Mouse (Mus musculus): Measurements from ENCODE around the gene Polr3g. TPM values are rescaled to one million over a fixed set of nuclear protein-coding genes. Genes with fewer than 3 reads are reported as not detected.
A peak's percentile ranks its signal among the peaks of the same experiment; 100 is the strongest.

The Polr3g gene
- polyA plus RNA-seq, 1 experiment, result not detected

- Histone ChIP-seq H3K27ac (ENCODE audit: insufficient read depth, low read depth, low read length) (no peak overlapping the region), H3K4me1 (ENCODE audit: control insufficient read depth, insufficient read depth, low read length) (peaks cover 3% of the 10 kb centered on the region; the same call in 1 of the 2 replicates), H3K4me3 (ENCODE audit: insufficient read depth, low read depth, low read length) (no peak overlapping the region)
- TF ChIP-seq POLR2A (IDR thresholded peaks at IDR 0.05; ENCODE audit: insufficient read depth, low read depth, low read length), result no peak
- TF ChIP-seq CTCF (IDR thresholded peaks at IDR 0.05; ENCODE audit: insufficient read depth, low read depth, low read length), result no peak
- 62% methylated on average over 7 of the region's 7 CpGs for WGBS
Observed at GRCm38 (mm10) chr13:81703148-81703547, 7.7 kb downstream of the Polr3g start.

DNA sequence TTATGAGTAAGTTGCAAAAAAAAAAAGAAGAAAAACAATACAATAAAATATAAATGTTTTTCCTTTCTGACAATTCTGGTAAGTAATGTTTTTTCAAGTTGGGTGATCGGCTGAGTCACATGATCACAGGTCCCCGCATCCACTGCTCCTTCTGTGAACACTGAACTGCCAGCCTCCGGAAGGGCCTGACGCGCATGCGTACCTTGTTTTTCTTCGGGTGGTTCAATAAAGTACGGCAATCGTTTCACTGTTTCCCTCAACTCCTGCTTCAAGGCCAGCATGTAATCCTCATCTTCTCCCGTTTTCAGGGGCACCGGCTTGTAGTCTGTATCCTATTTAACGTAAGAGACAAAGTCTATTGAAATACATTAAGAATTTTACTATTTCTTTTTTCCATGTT is 16.4 kb downstream of the Polr3g start:
- no peak overlapping the region for H3K27ac ChIP-seq (ENCODE audit: insufficient read depth, low read depth, low read length)
- H3K4me1 ChIP-seq (ENCODE audit: control insufficient read depth, insufficient read depth, low read length), result peaks cover 3% of the 10 kb centered on the region
- TF ChIP-seq POLR2A (IDR thresholded peaks at IDR 0.05; ENCODE audit: insufficient read depth, low read depth, low read length) (no peak), CTCF (IDR thresholded peaks at IDR 0.05; ENCODE audit: insufficient read depth, low read depth, low read length) (no peak)
- 96% methylated on average over 12 of the region's 12 CpGs for WGBS
- H3K4me3 ChIP-seq (ENCODE audit: insufficient read depth, low read depth, low read length), result no peak overlapping the region

GRCm38 (mm10) chr13:81691606-81692005 is 19.2 kb downstream of the Polr3g start:
- WGBS, result 39% methylated on average over 9 of the region's 9 CpGs
- Histone ChIP-seq H3K27ac (ENCODE audit: insufficient read depth, low read depth, low read length) (peak overlapping the region; percentile 44; the same call in 1 of the 2 replicates), H3K4me3 (ENCODE audit: insufficient read depth, low read depth, low read length) (no peak overlapping the region), H3K4me1 (ENCODE audit: control insufficient read depth, insufficient read depth, low read length) (peaks cover 3% of the 10 kb centered on the region)
- TF ChIP-seq CTCF (IDR thresholded peaks at IDR 0.05; ENCODE audit: insufficient read depth, low read depth, low read length), result no peak
- TF ChIP-seq POLR2A (IDR thresholded peaks at IDR 0.05; ENCODE audit: insufficient read depth, low read depth, low read length), result no peak

DNA sequence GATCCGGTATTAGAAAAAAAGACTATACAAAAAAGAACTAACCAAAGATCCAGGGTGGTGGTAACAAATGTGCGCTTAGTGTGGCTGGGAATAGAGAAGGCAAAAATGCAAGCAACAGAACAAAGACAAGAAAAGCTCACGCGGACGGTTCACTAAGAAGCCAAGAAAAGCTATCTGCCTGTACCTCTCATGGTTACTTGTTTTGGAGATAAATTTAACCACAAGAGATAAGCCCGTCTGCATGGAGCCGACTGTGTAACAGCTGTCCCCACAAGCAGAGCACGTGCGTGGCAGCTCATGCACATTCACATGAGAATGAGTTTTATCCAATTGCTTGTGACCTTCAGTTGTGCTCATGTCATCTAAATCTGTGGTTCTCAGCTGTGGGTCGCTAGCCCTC is 20.3 kb downstream of the Polr3g start:
- no peak overlapping the region for H3K4me3 ChIP-seq (ENCODE audit: insufficient read depth, low read depth, low read length)
- no peak overlapping the region for H3K27ac ChIP-seq (ENCODE audit: insufficient read depth, low read depth, low read length)
- TF ChIP-seq CTCF (IDR thresholded peaks at IDR 0.05; ENCODE audit: insufficient read depth, low read depth, low read length) (no peak), POLR2A (IDR thresholded peaks at IDR 0.05; ENCODE audit: insufficient read depth, low read depth, low read length) (no peak)
- WGBS, result 79% methylated on average over 10 of the region's 10 CpGs
- peaks cover 5% of the 10 kb centered on the region for H3K4me1 ChIP-seq (ENCODE audit: control insufficient read depth, insufficient read depth, low read length)

DNA sequence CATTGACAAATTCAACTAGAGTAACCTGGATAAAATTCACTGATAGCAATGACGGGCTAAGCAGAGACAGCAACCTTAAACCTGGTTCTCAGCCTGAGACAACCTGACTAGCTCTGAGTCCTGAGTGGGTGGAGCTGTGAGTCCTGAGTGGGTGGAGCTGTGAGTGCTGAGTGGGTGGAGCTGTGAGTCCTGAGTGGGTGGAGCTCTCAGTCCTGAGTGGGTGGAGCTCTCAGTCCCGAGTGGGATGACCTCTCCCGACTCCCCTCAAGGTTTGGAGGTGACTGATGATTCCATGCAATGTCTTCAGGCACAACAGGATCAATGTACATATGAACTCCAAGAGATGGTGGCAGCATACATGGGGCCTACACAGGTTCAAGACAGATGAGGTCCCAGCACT is 21.2 kb downstream of the Polr3g start:
- H3K27ac ChIP-seq (ENCODE audit: insufficient read depth, low read depth, low read length), result no peak overlapping the region
- TF ChIP-seq CTCF (IDR thresholded peaks at IDR 0.05; ENCODE audit: insufficient read depth, low read depth, low read length) (no peak), POLR2A (IDR thresholded peaks at IDR 0.05; ENCODE audit: insufficient read depth, low read depth, low read length) (no peak)
- peaks cover 5% of the 10 kb centered on the region for H3K4me1 ChIP-seq (ENCODE audit: control insufficient read depth, insufficient read depth, low read length)
- H3K4me3 ChIP-seq (ENCODE audit: insufficient read depth, low read depth, low read length), result no peak overlapping the region
- WGBS, result 90% methylated on average over 3 of the region's 3 CpGs

DNA sequence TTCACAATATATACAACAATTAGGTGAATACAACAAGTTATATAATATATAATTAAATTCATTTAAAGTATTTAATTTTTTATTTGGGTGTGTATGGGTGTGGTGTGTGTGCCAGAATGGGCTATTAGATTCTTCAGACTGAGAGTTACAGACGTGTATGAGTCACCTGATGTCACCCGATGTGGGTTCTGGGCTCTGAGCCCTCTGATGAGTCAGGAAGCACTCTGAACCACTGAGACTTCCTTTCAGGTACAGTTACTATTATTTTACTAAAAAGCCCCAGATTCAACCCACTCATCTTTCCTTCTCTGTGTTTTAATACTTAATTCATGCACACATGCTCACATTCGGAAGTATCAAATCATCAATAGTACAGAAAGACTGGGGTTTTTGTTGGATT is 25.9 kb downstream of the Polr3g start:
- Histone ChIP-seq H3K4me3 (ENCODE audit: insufficient read depth, low read depth, low read length) (no peak overlapping the region), H3K27ac (ENCODE audit: insufficient read depth, low read depth, low read length) (no peak overlapping the region), H3K4me1 (ENCODE audit: control insufficient read depth, insufficient read depth, low read length) (peaks cover 8% of the 10 kb centered on the region; the same call in 1 of the 2 replicates)
- WGBS, result 67% methylated on average over 3 of the region's 3 CpGs
- TF ChIP-seq CTCF (IDR thresholded peaks at IDR 0.05; ENCODE audit: insufficient read depth, low read depth, low read length) (no peak), POLR2A (IDR thresholded peaks at IDR 0.05; ENCODE audit: insufficient read depth, low read depth, low read length) (no peak)

- Histone ChIP-seq H3K4me1 (ENCODE audit: control insufficient read depth, insufficient read depth, low read length) (peaks cover 8% of the 10 kb centered on the region; the same call in 1 of the 2 replicates), H3K27ac (ENCODE audit: insufficient read depth, low read depth, low read length) (no peak overlapping the region; the same call in 1 of the 2 replicates), H3K4me3 (ENCODE audit: insufficient read depth, low read depth, low read length) (no peak overlapping the region)
- 80% methylated on average over 5 of the region's 5 CpGs for WGBS
- TF ChIP-seq POLR2A (IDR thresholded peaks at IDR 0.05; ENCODE audit: insufficient read depth, low read depth, low read length), result no peak
- TF ChIP-seq CTCF (IDR thresholded peaks at IDR 0.05; ENCODE audit: insufficient read depth, low read depth, low read length), result no peak
Observed at GRCm38 (mm10) chr13:81684258-81684657, 26.6 kb downstream of the Polr3g start.

DNA sequence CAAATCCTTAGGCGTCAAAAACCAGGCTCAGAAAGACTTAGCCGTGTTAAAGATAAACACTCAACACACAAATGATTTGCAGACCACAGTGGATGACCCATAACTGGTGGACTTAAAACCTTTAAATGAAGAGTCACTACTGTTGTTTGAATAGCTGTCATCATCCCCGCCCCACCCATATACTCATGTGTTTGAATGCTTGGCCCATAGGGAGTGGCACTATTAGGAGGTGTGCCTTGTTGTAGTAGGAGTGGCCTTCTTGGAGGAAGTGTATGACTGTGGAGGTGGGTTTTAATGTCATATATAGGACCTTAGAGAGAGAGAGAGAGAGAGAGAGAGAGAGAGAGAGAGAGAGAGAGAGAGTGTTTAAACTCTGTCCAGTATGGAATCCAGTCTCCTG is 27.7 kb downstream of the Polr3g start:
- TF ChIP-seq CTCF (IDR thresholded peaks at IDR 0.05; ENCODE audit: insufficient read depth, low read depth, low read length), result no peak
- 97% methylated on average over 3 of the region's 3 CpGs for WGBS
- Histone ChIP-seq H3K27ac (ENCODE audit: insufficient read depth, low read depth, low read length) (no peak overlapping the region), H3K4me1 (ENCODE audit: control insufficient read depth, insufficient read depth, low read length) (peaks cover 8% of the 10 kb centered on the region; the same call in 1 of the 2 replicates), H3K4me3 (ENCODE audit: insufficient read depth, low read depth, low read length) (no peak overlapping the region)

- no peak for TF ChIP-seq POLR2A (IDR thresholded peaks at IDR 0.05; ENCODE audit: insufficient read depth, low read depth, low read length)
- TF ChIP-seq CTCF (IDR thresholded peaks at IDR 0.05; ENCODE audit: insufficient read depth, low read depth, low read length), result no peak
- WGBS, result 88% methylated on average over 8 of the region's 8 CpGs
- H3K4me3 ChIP-seq (ENCODE audit: insufficient read depth, low read depth, low read length), result no peak overlapping the region
- H3K27ac ChIP-seq (ENCODE audit: insufficient read depth, low read depth, low read length), result no peak overlapping the region
- H3K4me1 ChIP-seq (ENCODE audit: control insufficient read depth, insufficient read depth, low read length), result no peaks in the 10 kb centered on the region
Observed at GRCm38 (mm10) chr13:81675333-81675732, 35.5 kb downstream of the Polr3g start.

DNA sequence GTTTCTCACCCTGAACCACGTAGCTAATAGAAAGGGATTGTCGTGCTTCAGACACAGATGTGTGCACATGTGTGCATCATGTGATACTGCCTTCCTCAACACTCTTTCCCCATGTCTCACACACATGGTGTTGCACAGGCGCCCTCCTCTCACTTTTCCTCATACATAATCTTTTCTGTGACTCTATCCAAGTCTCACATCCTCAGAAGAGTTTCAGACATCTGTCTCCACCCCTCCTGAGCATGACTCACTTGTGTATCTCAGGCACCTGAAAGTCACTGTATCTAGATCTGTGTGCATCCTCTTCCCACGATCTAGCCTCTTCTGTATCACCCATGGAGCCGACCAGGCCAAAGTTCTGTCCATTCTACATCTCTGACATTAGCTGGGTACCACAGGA is 43.1 kb downstream of the Polr3g start:
- no peak overlapping the region for H3K4me3 ChIP-seq (ENCODE audit: insufficient read depth, low read depth, low read length)
- peaks cover 5% of the 10 kb centered on the region for H3K4me1 ChIP-seq (ENCODE audit: control insufficient read depth, insufficient read depth, low read length)
- WGBS, result 84% methylated on average over 5 of the region's 5 CpGs
- no peak overlapping the region for H3K27ac ChIP-seq (ENCODE audit: insufficient read depth, low read depth, low read length)
- no peak for TF ChIP-seq CTCF (IDR thresholded peaks at IDR 0.05; ENCODE audit: insufficient read depth, low read depth, low read length)
- TF ChIP-seq POLR2A (IDR thresholded peaks at IDR 0.05; ENCODE audit: insufficient read depth, low read depth, low read length), result no peak
